Mouse (Mus musculus): ENCODE results near the gene Ctbp1.

DNA sequence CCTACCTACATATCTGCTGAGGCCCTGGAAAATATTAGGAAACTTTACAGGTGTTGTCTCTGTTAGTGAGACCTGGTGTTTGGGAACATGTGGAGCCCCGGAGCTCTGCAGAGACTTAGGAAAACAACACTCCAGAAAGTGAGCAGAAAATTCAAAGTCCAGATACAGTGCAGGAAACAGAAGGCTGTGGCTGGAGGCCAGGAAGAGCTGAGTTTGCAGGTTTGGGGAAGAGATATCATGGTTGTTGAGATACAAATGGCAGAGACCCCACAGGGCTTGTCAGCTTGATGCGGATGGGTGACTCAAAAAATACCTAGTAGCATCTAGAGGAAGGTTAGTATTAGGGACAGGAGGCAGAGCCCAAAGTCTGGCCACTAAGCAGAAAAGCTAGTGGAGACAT lies 2.5 kb upstream of the Ctbp1 start:
- TF ChIP-seq CTCF (IDR thresholded peaks at IDR 0.05) (no peak), EP300 (IDR thresholded peaks at IDR 0.05) (no peak)

Data from lung, postnatal 0 days (tissue).